Mouse (Mus musculus) urinary bladder, postnatal 36 days (tissue): Measurements from ENCODE around the gene Plcb4.
"Not testable (repeated sequence)": the region's sequence is repeated elsewhere in the genome, so short reads cannot be mapped to it uniquely, and the experiment has no call there.

ENCODE experiments used
- DNase-seq, 2 experiments: peaks; one replicate each; pipeline ENCODE4 v3.0.0; 2022; ENCODE audit warnings: low spot score in 2 of 2, mixed read lengths in 1 of 2

The Plcb4 gene

DNA sequence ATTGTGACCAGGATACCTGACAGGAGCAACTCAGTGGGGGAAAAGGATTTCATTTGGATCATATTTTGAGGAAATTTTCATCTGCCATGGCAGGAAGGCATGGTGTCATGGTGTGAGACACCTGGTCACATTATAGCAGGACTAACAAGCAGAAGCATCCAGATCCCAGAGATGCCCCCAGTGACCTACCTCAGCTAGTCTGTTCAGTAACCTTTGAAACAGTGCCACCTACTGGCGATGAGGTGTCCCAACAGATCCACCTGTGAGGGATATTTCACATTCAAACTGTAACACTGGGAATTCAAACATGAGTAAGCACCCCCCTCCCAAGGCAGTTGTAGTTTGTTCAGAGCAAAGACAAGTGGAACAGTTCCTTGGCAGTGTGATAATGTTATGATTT, 289.0 kb downstream of the Plcb4 start:
- DNase-seq, result no peak

DNA sequence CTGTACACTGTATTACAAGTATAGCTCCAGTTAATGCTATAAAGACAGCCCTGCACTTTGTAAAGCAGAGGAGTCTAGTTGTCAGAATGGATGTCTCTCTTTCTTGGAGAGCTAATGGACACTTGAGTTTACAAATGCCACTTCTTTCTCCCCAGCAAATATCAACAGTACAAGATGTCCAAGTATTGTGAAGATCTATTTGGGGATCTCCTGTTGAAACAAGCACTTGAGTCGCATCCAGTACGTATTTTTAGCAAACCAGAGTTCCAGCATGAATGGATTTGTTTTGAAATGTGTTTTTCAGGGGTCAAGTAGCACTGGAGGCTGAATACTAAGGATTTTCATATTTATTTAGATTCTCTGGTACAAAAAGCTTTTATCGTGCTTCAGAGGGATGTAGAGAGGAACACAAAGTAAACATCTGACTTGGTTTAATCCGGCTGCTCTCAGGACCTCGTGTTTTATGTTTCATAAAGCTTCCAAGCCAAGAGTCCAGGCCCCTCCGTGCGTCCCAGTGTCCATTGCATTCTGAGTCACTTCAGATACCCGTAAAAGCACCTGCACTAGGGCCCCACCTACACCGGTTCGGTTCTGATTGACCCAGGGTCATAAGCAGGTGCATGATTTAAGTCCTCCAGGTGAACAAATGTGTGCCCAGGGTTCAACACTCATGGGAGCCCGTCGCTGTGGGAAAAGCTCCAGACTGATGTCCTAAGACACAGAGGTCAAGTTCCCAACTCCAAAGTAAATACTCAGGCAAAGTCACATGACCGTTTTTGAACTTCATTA, 296.1 kb downstream of the Plcb4 start:
- DNase-seq, result no peak

DNA sequence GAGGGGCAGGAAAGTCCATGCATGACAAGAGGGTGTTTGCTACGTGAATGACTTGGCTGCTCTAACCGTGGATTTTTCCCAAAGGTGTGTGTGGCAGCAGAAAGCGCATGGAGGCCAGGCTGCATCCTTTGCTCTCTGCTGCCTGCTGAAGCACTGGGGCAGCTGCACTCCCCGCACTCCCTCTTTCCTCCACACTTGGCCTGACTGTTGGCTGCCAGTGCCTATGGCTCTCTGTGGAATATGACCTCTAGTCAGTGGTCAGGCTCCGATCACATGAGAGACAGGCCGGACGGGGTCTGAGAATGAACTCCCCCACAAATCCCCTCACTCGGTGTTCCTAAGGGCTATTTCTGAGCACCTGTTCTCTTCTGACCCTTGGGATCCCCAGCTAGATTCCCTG, 297.0 kb downstream of the Plcb4 start:
- DNase-seq, result no peak

DNA sequence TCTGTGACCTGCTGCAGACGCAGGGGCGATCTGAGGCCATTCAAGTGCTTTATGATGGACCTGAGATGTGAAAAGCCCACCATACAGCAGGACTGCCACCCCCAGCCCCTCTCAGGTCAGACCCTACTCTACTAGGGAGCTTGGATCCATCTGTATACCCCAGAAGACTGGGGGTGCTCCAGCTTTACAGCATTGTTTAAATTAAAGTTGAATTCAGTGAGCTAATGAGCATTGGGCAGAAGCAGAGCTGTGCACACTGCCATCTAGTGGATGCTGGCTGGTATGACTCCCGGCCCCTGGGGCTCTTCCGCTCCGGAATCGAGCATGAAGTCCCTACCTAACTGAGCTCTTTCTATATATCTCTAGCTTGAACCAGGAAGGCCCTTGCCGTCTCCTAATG, 298.9 kb downstream of the Plcb4 start:
- DNase-seq, result peak; percentile 18 to 30

DNA sequence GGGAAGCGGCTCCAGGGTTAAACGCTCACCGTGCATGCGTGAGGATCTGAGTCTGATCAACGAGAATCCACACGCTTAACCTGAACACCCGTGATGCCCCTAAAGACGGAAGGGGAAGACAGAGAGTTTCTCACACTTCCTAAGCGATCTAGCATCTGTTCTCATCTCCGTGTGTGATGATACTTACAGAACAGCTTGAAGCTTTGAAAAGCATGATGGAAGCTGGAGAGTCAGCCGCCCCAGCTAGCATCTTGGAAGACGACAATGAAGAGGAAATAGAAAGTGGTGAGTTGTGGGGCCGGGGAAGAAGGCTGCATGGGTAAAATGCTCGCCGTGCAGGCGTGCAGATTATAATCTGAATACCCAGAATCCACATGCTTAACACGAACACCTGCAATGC, 299.6 kb downstream of the Plcb4 start:
- DNase-seq, result no peak

DNA sequence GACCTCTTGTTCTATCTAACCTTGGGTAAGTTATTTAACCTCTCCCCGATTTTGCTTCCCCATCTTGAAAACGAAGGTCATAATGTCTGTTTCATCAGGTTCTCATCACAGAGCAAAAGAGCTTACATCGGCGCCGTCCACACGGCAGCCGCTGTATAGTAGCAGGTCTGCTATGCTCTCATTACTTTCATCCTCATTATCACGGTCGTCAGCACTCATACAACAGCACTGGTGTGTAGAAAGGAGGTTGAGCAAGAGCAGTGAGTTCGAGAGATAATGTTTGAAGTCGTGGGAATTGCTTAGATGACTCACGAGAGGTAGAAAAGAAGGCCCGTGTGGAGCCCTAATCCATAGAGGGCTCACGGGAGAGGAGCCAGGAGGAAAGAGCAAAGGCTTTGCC, 304.3 kb downstream of the Plcb4 start:
- no peak for DNase-seq

DNA sequence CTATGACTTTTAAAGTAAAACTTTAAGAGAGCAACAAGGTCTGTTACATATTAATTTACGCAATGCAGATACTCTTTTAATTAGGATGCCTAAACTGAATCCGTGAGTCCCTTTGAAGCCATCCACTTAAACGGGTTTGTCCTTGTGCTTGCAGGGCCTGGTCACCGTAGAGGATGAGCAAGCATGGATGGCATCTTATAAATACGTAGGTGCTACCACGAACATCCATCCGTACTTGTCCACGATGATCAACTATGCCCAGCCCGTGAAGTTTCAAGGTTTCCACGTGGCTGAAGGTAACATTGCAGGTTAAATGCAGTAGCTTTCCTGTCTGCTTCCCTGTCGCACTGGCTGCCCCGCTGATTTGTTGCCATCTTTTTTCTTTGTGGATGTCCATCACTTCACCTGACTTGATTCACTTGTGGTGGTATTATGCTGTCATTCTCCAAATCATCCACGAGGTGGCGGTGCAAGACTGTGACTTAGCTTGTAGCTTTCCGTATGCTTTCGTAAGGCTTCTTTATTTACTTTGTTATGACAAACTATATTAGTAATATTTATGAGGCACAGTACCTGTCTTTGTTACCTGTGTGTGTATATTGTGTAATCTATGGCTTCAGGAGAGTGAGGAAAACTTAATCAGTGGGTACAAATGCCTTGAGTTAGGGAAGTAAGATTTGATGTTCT, 308.2 kb downstream of the Plcb4 start:
- DNase-seq, result peak in 1 of 2 experiments; percentile 33

DNA sequence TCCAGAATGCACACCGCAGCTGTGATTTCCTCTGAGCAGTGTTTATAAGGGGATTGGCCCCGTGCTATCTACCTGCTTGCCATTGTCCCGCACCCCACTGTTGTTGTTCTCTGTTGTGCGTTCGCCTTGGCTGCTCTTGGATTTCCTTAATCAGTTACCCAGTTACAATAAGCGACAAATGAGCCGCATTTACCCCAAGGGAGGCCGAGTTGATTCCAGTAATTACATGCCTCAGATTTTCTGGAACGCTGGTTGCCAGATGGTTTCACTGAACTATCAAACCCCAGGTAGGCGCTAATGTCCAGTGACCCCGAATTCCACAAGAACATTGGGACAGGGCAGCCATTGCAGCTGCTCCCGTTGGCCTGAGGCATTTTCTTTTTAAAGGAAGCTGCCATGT, 309.3 kb downstream of the Plcb4 start:
- no peak for DNase-seq

DNA sequence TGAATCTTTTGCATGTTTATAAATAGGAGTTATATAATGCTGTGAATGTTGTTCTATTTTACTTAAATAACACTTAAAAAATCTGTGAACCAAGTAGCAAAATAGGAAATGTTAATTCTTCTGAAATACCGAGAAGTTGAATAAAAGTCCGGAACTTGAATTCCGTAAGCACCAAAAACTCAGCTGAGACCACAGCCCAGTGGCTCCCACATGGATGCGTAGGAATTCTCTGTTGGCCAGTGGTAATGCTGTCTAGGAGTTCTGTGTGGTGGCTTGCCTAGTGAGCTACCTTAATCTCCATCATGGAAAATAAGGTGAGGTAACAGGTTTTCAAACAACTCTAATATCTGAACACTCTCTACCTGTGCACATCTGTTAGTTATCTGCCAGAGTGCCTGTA, 312.1 kb downstream of the Plcb4 start:
- DNase-seq, result no peak

DNA sequence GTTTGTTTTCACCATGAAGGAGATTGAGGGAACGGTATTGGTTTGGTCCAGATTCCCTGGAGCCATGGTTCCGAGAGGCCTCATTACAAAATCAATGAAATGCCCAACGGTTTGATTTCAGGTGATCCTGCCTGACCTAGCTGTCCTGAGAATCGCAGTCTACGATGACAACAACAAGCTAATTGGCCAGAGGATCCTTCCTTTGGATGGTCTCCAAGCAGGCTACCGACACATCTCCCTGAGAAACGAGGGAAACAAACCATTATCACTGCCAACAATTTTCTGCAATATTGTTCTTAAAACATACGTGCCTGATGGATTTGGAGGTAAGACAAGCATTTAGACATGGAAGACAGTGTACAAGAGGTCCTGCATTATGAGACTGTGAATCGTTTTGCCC, 317.2 kb downstream of the Plcb4 start:
- DNase-seq, result no peak

DNA sequence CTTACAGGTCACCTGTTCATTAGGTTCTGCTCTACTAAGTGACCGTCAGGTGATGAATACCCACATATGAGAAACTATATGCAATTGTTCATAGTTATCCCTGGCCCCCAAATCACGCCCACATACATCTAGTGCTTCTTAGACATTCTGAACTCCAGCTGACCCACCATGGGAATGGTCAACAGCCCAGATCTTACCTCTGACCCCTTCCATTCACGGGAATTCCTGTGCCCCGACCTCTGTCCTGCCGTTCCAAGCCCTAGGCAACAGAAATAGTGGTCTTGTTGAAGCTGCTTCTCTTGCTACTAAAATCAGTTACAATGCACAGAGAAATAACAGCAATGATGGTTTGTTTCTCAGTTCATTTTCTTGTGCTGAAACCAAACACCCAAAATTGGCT, 320.0 kb downstream of the Plcb4 start:
- DNase-seq, result no peak

DNA sequence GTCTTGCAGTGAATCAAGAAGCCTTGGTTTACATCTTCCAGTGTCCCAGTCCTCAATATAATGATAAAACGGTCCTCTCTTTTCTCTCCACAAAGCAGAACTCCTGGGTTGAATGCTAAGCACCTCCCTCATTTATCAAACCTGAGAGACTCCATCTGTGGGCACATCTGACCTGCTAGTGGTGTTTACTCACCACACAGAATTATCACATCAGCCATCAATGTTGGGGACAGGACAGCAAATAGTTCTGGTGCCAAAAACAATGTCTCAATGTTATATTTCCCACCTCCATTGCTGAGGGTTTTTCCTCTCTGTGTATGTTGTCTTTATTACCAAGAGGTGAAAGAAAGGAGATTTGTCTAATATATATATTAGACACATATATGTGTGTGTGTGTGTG, 321.6 kb downstream of the Plcb4 start:
- no peak for DNase-seq

DNA sequence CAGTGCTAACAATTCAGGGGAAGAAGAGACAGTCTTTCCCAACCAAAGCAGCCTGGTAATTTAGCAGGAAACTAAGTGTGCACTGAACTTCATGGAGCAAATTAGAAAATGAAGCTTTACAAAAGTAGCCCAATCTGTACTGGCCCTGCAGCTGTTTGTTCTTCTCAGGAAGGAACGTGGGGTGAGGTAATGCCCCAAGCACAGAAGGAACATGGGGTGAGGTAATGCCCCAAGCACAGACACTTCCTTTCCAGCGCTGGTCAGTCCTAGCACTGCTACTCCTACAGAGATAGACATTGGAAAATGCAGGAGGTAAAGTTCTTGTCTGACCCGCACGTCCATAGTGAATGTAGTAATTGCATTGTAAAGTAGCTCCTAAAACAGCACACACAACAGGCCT, 325.2 kb downstream of the Plcb4 start:
- DNase-seq, result no peak

DNA sequence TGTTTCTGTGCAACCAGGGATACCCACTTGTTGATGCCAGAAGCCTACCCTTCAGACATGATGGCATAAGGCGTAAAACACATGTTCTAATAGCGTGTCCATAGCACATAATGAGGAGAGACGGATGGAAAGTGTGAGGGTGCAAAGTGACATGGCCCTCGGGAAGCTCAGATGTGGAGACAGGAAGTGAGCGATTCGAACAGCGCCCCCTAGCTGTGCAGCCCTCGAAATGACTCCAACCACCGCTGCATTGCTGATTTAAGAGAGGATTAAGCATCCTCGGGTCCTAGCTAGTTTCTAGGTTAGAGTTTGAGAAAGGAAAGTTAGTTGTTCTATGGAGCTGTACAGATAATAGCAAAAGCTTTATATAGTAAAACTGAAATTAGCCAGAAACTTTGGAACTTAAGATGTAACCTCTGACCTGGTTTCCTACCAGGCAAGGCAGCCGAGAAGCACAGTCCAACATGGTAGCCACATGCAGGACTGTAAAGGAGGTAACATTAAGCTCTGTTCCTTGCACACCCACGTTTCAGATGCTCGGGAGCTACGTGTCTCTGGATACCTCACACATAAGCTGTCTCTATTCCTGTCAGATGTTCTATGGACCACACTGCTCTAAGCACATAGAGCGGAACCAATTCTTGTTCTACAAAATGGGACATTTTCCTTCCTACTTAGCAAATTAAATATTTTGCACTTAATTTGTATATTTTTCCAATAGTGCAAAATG, 326.9 kb downstream of the Plcb4 start:
- DNase-seq, result no peak

DNA sequence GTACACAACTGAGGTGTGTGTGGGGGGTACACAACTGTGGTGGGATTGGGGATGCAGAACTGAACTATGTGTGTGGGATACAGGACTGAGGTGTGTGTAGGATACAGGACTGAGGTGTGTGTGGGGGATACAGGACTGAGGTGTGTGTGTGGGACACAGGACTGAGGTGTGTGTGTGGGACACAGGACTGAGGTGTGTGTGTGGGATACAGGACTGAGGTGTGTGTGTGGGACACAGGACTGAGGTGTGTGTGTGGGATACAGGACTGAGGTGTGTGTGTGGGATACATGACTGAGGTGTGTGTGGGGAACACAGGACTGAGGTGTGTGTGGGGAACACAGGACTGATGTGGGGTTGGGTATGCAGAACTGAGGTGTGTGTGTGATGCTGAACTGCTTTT, 329.7 kb downstream of the Plcb4 start:
- not testable (repeated sequence) for DNase-seq

DNA sequence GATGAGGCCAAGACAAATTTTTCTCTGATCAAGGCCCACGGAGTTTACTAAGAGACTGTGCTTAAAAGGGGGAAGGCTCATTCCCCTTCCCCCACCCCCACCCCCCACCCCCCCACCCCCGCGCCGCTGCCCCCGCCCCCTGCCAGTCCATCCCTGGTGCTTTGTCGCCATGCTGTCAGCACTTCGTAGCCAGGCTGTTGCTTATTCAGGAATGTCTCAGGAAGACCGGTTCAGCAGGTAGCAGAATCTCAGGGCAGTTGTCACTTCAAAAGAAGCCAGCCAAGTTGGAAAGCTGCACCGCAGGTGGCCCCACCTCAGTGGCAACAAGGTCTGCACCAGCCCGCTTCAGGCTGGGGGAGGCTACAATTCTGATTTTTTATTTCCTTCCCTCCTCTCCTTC, 331.9 kb downstream of the Plcb4 start:
- DNase-seq, result not testable (repeated sequence)

DNA sequence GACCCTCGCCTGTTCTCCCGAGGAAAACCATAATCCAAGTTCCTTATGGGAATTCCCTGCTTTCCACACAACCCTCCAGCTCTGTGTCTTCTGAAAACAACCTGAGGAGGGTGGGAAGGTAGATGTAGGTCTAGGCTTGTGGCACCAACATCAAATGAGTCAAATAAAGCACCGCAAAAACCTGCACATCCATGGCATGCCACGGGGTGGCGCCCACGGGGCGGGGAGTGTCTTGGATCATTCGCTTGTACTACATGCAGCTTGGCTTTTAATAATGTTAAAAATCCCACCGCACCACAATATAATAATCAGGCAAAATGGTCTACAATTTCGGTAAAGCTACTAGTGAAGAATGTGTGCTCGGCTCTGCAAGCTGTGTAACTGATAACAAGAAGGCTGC, 334.5 kb downstream of the Plcb4 start:
- DNase-seq, result no peak

DNA sequence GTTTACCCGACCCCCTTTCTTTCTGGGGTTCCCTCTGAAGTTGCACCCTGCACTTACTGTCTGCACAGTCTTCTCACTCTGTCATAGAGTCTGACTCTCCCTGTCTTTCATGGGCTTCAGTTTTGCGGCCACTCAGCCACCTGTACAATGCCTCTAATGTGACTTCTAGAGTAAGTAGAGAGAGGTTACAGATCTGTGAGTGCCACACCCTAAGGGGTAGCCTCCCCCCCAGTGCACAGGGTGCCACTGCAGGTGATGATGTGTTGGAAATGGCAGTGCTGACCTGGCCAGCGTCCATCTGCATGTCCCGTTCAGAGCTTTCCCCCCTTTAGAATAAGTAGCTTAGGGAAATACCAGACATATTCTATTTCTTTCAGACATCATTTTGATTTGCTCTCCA, 336.4 kb downstream of the Plcb4 start:
- no peak for DNase-seq

DNA sequence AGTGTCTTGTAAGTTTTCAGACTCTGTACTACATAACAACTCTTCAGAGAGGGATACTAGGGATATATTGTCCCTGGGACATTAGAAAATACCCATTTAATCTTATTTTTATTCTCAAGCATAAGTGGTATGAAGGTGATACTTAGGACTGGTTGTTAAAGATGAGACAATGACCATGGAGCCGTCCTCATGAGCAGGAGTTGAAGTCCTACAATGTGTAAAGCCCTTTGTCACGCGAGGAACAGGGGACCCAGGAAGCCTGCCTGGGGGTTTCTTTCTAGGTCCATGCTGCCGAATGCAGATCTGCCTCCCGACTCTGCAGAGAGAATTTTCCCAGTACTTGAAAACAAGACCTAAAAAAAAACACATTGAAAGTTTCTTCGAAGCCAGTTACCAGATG, 338.1 kb downstream of the Plcb4 start:
- no peak for DNase-seq

DNA sequence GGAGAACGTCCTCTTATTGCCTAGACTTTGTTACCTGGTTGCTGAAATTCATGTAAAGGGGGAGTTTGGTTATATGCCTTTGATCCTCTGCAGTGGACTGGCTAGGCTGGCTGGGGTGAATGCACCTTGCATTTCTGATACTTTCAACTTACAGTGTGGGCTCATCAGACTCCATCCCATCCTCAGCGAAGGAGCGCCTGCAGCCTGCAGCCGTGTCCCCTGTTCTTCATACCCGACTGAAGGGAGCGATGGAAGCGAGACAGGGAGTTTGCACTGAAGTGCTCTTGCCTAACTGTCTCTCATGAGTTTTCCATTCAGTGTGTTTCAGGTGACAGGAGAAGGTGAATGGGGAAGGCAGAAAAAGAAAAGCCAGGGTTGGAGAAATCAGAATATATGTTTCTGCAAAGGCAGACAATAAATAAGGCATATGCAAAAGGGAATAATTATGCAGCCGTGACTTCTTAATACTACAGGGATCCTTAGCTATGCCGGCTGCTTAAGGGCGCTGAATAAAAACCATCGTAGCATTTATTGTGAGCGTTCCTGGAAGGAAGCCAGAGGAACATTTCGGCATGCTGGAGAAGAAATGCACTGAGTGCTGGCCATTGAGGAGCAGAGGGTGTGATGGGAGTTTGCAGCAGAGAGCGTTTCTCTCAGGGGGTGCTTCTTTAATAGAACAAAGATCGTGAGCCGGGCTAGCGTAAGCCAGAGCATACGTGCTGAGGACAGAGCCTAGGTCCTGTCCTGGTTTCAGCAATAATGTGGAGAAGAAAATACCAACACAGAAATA, 338.7 kb downstream of the Plcb4 start:
- no peak for DNase-seq

DNA sequence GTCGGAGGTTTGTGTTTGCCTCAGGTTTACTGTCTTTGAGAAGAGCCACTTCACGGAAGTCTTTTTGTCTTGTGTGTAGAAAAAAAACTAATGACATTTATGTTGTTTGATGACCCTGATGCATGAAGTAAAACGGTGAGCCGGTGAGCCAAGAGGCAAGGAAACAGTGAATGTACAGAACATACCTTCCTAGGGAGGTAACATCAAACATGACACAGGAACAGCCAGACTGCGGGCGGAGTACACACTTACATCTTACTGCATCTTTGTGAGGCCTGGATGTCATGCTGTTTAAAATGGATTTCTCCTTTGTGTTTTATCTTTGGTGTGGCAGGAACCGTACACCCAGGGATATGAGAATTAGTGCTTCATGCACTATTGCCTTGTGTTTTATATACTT, 340.1 kb downstream of the Plcb4 start:
- DNase-seq, result no peak

DNA sequence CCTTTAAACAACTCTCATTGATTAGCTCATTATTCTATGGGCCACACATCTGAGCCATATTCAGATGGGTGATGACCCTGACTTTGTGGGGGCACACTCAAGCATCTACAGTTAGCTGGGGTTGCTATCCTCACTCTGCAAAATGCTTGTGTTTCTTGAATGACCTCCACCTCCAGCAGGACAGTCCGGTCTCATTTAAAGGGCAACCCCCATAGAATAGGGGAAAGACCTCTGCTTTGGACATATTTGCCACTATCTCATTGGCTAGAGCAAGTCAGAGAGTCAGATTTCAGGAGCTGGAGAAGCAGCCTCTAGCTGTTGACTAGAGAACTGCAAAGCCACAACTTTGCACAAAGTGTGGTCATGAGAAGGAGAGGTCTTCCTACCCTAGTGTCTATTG, 340.6 kb downstream of the Plcb4 start:
- no peak for DNase-seq
